Mouse (Mus musculus): Measurements from ENCODE around the gene 9030612E09Rik. TPM values are rescaled to one million over a fixed set of nuclear protein-coding genes. Genes with fewer than 3 reads are reported as not detected.

The 9030612E09Rik gene
- 0.12 and 0.34 TPM in 2 replicates for polyA plus RNA-seq (2012; rRNA removed; ENCODE audit: low replicate concordance)

GRCm38 (mm10) chr10:43174326-43175155 is at the start of gene 9030612E09Rik, which contains the start of gene Sobp:
9030612E09Rik (plus strand) TSS chr10:43174704.
Sobp (minus strand) TSS chr10:43174530.

GRCm38 (mm10) chr10:43220910-43221625 is 46.6 kb downstream of the 9030612E09Rik start, which contains the start of gene Pdss2:
Pdss2 (plus strand) TSS chr10:43221486.

Other genes starting within 250 kb of the 9030612E09Rik start
- 0.92 and 0.96 TPM in 2 replicates for gene Sobp, start 174 bp upstream of the 9030612E09Rik start, polyA plus RNA-seq (2012; rRNA removed; ENCODE audit: low replicate concordance)
- 16.8 and 25.6 TPM in 2 replicates for gene Pdss2, start 46.8 kb downstream of the 9030612E09Rik start, polyA plus RNA-seq (2012; rRNA removed; ENCODE audit: low replicate concordance)

All from duodenum, adult 2 months (tissue).